Mouse (Mus musculus) stomach, embryonic 15.5 days (tissue): ENCODE data around the gene Cd68. TPM values are rescaled to one million over a fixed set of nuclear protein-coding genes. Genes with fewer than 3 reads are reported as not detected.

ENCODE experiments used
- ATAC-seq: fragments of 200-750 bp; cut with Nextera tagmentation; 2 replicates; pipeline ENCODE4 v1.8.0; 2017; ENCODE audit warnings: low read depth, moderate number of reproducible peaks, moderate TSS enrichment; ENCODE audit not compliant: insufficient read depth, low FRiP score
- H3K27ac ChIP-seq: fragments of 300-500 bp; sonication (generic); 2 replicates; pipeline ENCODE4 v1.5.1; 2015; ENCODE audit warnings: mild to moderate bottlenecking, inconsistent platforms
- H3K27me3 ChIP-seq: fragments of 300-500 bp; sonication (generic); replicated peaks from 2 replicates; pipeline ENCODE4 v1.6.1; 2015; ENCODE audit warnings: inconsistent platforms
- H3K36me3 ChIP-seq: fragments of 300-500 bp; sonication (generic); 2 replicates; pipeline ENCODE4 v1.6.1; 2015; ENCODE audit warnings: inconsistent platforms
- H3K4me1 ChIP-seq: fragments of 300-500 bp; sonication (generic); 2 replicates; pipeline ENCODE4 v1.6.1; 2015; ENCODE audit warnings: inconsistent platforms
- H3K4me2 ChIP-seq: fragments of 300-500 bp; sonication (generic); 2 replicates; pipeline ENCODE4 v1.6.1; 2015; ENCODE audit warnings: mild to moderate bottlenecking, inconsistent platforms
- H3K4me3 ChIP-seq: fragments of 300-500 bp; sonication (generic); replicated peaks from 2 replicates; pipeline ENCODE4 v1.5.1; 2015; ENCODE audit warnings: inconsistent platforms
- H3K9ac ChIP-seq: fragments of 300-500 bp; sonication (generic); 2 replicates; pipeline ENCODE4 v1.6.1; 2015; ENCODE audit warnings: inconsistent platforms
- H3K9me3 ChIP-seq: fragments of 300-500 bp; sonication (generic); 2 replicates; pipeline ENCODE4 v1.6.1; 2016; ENCODE audit warnings: inconsistent platforms
- WGBS: fragments of 180-500 bp; shearing (Covaris S2); methylation state at CpG from one replicate; pipeline ENCODE4 v1.1.7; 2015; 5-methylcytosine and 5-hydroxymethylcytosine counted together
- polyA plus RNA-seq: library from polyadenylated mRNA; unstranded; fragments of >200 nt; fragmentation: Nextera tagmentation; extraction: Ambion mirVana; gene quantifications from 2 replicates; pipeline ENCODE4 v1.2.1, GENCODE M21; 2015

Cd68 gene
- polyA plus RNA-seq, 1 experiment from 2014 or later = 16.3 TPM

DNA sequence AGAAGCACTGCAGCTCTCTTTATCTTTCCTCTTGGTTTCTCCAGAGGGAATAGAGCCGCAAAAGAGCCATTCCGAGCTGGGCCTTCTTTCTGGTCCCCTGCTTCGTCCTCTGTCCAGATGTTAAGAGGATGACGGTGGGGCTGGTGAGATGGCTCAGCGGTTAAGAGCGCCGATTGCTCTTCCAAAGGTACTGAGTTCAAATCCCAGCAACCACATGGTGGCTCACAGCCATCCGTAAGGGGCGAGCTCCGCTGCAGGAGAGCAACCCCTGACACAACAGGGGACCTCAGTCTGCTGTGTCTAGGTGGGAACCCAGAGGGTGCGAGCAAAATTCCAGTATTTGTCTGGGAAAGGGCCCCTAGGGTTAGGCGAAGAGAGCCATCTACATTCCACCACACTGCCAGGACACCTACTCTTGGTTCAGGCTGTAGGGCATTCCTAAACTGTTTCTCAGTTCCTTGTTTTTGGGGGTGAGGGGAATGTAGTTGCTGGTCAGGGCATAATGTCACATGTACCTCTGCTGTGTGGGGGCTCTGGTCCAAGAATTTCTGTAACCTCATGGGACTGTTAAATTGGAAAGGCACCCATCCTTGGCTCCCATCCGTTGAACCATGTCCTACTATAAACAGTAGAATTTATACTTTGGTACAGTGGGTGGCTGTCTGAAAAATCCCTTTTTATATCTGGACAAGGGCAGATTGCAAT is 2.8 kb downstream of the Cd68 start:
- WGBS = 59% methylated on average over 13 of the region's 13 CpGs
- no peaks in the 10 kb centered on the region for H3K27me3 ChIP-seq
- no peaks in the 10 kb centered on the region for H3K9me3 ChIP-seq
- peak overlapping the region; percentile 55 for H3K4me2 ChIP-seq
- peak overlapping the region; percentile 98 for H3K27ac ChIP-seq
- no peak for ATAC-seq
- H3K9ac ChIP-seq = peak overlapping the region; percentile 18; the same call in 1 of the 2 replicates
- H3K36me3 ChIP-seq = peaks cover 46% of the 10 kb centered on the region
- peak overlapping the region; percentile 61 for H3K4me3 ChIP-seq
- peaks cover 15% of the 10 kb centered on the region for H3K4me1 ChIP-seq

DNA sequence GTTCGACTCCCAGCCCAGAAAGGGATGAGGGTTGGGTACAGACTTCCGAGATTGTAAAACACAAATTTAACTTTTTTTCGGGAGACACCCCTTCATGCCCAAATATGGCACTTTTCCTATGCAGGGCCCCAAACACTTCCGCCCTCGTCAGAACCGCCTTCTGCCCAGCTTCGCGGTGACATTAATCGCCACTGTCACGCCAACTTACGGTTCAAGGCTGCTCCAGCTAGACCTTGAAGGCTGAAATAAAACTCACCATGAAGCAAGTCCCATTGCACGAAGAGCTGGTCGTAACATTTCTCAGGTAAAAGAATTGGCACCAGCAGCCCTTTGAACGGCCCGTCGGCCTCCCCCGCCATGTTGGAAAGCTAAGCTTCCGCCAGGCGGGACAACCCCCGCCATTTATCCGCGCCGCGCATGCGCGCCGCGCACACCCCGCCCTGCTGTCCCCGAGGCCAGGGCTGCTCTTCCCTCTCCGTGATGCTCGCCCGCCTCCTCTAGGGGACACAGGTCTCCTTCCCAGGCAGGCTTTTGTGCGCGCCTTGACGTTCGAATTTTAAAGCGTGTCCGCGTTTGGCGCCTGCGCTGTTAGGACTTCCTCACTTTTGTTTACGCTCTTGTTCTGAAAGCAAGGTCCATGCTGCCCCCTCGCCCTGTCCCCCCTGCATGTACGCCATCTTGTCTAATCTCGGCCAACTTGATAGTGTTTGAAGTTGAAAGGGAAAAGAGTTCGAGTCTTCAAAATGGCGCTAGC is 3.6 kb downstream of the Cd68 start, which contains the start of gene Mpdu1:
Gene Mpdu1, minus strand, starts transcription at position 430 of the 754 bp plus-strand sequence.
- no peaks in the 10 kb centered on the region for H3K9me3 ChIP-seq
- under 1% methylated on average over 48 of the region's 48 CpGs for WGBS
- peak; percentile 96 for ATAC-seq
- H3K9ac ChIP-seq = peak within 1 kb of the TSS; percentile 50
- H3K27ac ChIP-seq = peak within 1 kb of the TSS; percentile 98
- H3K4me1 ChIP-seq = peaks cover 15% of the 10 kb centered on the region
- peak within 1 kb of the TSS; percentile 55 for H3K4me2 ChIP-seq
- peaks cover 39% of the 10 kb centered on the region for H3K36me3 ChIP-seq
- H3K27me3 ChIP-seq = no peaks in the 10 kb centered on the region
- H3K4me3 ChIP-seq = peak within 1 kb of the TSS; percentile 61

DNA sequence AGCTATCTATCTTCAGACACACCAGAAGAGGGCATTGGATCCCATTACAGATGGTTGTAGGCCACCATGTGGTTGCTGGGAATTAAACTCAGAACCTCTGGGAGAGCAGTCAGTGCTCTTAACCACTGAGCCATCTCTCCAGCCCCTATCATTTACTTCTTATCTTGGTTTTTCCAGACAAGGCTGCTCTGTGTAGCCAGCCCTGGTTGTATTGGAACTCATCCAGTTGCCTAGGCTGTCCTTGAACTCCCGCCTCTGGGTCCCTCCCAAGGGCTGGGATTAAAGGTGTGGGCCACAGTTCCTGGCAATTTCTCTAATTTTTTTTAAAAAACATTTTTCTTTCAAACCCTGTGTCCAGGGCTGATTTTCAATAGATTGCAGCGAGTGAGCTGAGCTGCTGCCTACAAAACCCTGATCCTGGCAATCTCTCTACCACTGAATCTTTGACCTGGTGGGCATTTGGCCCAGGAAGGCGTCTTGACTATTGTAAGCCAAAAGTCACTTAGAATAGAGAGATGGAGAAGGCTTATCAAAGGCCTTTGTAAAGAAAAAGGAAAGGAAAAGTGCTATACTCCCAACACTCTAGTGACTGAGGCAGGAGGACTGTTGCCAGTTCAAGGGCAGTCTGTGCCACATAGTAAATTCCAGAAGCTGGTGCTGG is 4.6 kb downstream of the Cd68 start:
- H3K4me2 ChIP-seq = peak overlapping the region; percentile 55
- H3K27ac ChIP-seq = peak overlapping the region; percentile 98
- H3K4me3 ChIP-seq = peak overlapping the region; percentile 61
- peaks cover 18% of the 10 kb centered on the region for H3K4me1 ChIP-seq
- no peaks in the 10 kb centered on the region for H3K27me3 ChIP-seq
- no peaks in the 10 kb centered on the region for H3K9me3 ChIP-seq
- H3K9ac ChIP-seq = peak overlapping the region; percentile 50
- peaks cover 43% of the 10 kb centered on the region for H3K36me3 ChIP-seq
- no peak for ATAC-seq
- 70% methylated on average over 3 of the region's 3 CpGs for WGBS

GRCm38 (mm10) chr11:69657462-69657881 is 8.5 kb downstream of the Cd68 start:
- H3K4me3 ChIP-seq = no peak overlapping the region
- H3K36me3 ChIP-seq = peaks cover 28% of the 10 kb centered on the region
- H3K4me2 ChIP-seq = no peak overlapping the region
- H3K9ac ChIP-seq = no peak overlapping the region
- no peak for ATAC-seq
- no peaks in the 10 kb centered on the region for H3K9me3 ChIP-seq
- H3K27ac ChIP-seq = peak overlapping the region; percentile 0; the same call in 1 of the 2 replicates
- peaks cover 27% of the 10 kb centered on the region for H3K4me1 ChIP-seq
- no peaks in the 10 kb centered on the region for H3K27me3 ChIP-seq
- WGBS = 79% methylated on average over 15 of the region's 15 CpGs

DNA sequence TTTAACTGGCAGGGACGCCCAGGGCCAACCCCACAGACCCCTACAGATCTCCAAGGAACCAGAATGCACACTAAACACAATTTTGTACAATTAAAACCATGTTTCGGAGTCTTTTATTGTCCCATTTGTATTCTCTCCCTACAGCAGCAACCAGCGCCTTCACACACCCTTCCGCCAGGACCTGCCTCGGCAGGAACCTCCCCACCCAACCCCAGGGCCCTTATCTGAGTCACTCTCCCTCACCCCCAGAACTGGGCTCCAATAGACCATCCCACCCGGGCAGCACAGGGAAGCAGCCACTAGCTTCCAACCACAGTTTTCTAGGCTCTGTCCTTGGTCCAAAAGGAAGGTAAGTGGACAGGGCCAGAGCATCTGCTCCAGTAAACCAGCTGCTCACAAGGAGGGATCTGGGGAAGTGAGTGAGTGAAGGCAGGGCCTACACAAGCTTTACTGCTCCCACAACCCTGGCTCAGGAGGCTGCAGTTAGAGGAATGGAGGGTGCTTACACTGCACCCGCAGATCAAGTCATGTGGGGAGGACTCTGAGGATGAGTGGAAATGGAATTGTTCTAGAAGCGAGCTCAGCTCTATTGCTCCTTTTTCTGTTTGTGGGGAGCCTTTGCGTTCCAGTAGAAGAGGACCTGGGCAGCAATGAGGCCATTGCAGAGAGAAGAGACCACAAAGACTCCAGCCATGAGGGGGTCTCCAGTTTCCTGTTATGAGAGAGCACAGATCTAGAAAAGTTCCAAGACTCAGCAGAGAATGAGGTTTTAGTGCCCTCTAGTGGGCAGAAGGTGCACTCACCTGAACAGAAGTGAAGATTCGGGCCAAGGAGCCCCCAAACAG is 9.1 kb downstream of the Cd68 start:
- Histone ChIP-seq H3K9ac (peak overlapping the region; percentile 4; the same call in 1 of the 2 replicates), H3K27ac (peak overlapping the region; percentile 86), H3K9me3 (no peaks in the 10 kb centered on the region), H3K4me2 (peak overlapping the region; percentile 40), H3K4me1 (peaks cover 27% of the 10 kb centered on the region), H3K27me3 (no peaks in the 10 kb centered on the region), H3K4me3 (peak overlapping the region; percentile 13; the same call in 1 of the 2 replicates), H3K36me3 (peaks cover 34% of the 10 kb centered on the region)
- 67% methylated on average over 10 of the region's 10 CpGs for WGBS
- no peak for ATAC-seq

- Histone ChIP-seq H3K4me3 (peak overlapping the region; percentile 22; the same call in 1 of the 2 replicates), H3K9ac (peak overlapping the region; percentile 5; the same call in 1 of the 2 replicates), H3K36me3 (peaks cover 39% of the 10 kb centered on the region), H3K27me3 (no peaks in the 10 kb centered on the region), H3K9me3 (no peaks in the 10 kb centered on the region), H3K4me2 (peak overlapping the region; percentile 40), H3K4me1 (peaks cover 20% of the 10 kb centered on the region), H3K27ac (peak overlapping the region; percentile 86)
- no peak for ATAC-seq
- WGBS = 76% methylated on average over 5 of the region's 5 CpGs
Measured at GRCm38 (mm10) chr11:69656065-69656455, 9.9 kb downstream of the Cd68 start.

DNA sequence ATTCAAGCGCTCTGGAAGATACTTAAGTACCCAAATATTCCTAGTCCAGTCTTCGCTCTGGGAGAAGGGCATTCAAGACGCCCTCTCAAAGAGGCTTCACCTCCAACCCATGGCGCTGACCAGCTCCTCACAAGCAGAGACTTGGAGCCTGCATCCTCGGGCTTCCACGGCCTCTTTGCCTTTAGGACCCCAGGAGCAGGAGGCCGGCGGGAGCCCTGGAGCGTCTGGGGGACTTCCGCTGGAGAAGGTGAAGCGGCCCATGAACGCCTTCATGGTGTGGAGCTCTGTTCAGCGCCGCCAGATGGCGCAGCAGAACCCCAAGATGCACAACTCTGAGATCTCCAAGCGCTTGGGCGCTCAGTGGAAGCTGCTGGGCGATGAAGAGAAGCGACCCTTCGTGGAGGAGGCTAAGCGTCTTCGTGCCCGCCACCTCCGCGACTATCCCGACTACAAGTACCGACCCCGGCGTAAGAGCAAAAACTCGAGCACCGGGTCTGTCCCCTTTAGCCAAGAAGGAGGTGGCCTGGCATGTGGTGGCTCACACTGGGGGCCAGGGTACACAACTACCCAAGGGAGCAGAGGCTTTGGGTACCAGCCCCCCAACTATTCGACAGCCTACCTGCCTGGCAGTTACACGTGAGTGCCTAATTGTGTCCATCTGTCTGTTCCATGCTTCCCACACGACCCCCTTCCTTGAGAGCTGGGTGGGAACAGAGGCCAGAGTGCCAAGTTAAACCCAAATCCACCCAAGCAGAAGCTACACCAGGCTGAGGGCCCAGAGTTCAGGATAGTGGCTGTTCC is 10.5 kb downstream of the Cd68 start, which contains the start of gene Sox15:
Gene Sox15, plus strand, starts transcription at position 51 of the 801 bp plus-strand sequence.
- 21% methylated on average over 34 of the region's 34 CpGs for WGBS
- Histone ChIP-seq H3K27ac (peak within 1 kb of the TSS; percentile 86), H3K4me1 (peaks cover 20% of the 10 kb centered on the region), H3K4me3 (peak within 1 kb of the TSS; percentile 22), H3K9ac (peak within 1 kb of the TSS; percentile 5; the same call in 1 of the 2 replicates), H3K4me2 (peak within 1 kb of the TSS; percentile 40), H3K9me3 (no peaks in the 10 kb centered on the region), H3K27me3 (no peaks in the 10 kb centered on the region), H3K36me3 (peaks cover 45% of the 10 kb centered on the region)
- peak; percentile 65; the same call in 1 of the 2 replicates for ATAC-seq

DNA sequence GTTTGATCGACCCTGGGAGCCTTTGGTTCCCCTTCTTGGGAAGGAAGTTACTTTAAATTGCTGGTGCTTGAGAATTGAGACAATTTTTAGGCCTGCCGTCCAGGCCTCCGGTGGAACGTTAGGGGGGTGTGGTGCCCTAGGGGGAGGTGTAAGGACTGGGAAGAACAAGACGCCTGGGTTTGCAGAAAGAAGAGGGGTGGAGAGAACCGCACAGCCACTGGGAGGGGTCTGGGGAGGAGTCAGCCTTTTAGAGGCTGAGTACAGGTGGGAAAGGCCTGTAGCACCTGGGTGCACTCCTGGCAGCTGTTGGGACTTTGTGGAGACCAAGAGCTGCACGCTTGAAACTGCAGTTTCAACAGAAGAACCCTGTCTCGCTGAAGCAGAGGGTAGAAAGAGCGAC is 11.2 kb downstream of the Cd68 start:
- Histone ChIP-seq H3K4me2 (peak overlapping the region; percentile 40; the same call in 1 of the 2 replicates), H3K9ac (no peak overlapping the region), H3K9me3 (no peaks in the 10 kb centered on the region), H3K27ac (peak overlapping the region; percentile 86), H3K27me3 (no peaks in the 10 kb centered on the region), H3K36me3 (peaks cover 52% of the 10 kb centered on the region), H3K4me3 (peak overlapping the region; percentile 22; the same call in 1 of the 2 replicates), H3K4me1 (peaks cover 20% of the 10 kb centered on the region)
- ATAC-seq = 0 out of 2 replicates have a peak, but pooled peaks have one; percentile 18
- 34% methylated on average over 9 of the region's 9 CpGs for WGBS

DNA sequence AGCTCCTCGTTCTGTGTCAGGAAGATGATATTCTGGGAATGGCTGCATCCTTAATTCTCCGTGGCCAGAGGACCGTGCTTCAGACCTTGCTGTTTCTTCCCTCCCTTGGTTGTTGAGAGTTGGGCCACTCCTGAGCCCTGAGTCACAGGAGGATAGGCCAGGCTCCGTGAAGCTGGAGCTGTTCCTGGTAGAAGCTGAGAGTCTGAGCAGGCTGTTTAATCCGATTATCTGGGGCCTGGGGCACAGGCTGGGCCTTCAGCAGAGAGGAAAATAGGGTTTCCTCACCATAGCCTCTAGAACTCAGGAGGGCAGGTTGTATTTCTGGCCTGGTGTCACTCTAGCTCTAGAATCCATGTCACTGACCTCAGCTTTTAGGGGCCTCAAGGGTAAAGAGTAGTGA is 12.6 kb downstream of the Cd68 start:
- no peak for ATAC-seq
- no peak overlapping the region for H3K9ac ChIP-seq
- 69% methylated on average over 5 of the region's 5 CpGs for WGBS
- H3K4me3 ChIP-seq = no peak overlapping the region
- H3K27me3 ChIP-seq = no peaks in the 10 kb centered on the region
- H3K4me2 ChIP-seq = no peak overlapping the region
- no peak overlapping the region for H3K27ac ChIP-seq
- peaks cover 56% of the 10 kb centered on the region for H3K36me3 ChIP-seq
- H3K9me3 ChIP-seq = no peaks in the 10 kb centered on the region
- H3K4me1 ChIP-seq = peaks cover 20% of the 10 kb centered on the region

DNA sequence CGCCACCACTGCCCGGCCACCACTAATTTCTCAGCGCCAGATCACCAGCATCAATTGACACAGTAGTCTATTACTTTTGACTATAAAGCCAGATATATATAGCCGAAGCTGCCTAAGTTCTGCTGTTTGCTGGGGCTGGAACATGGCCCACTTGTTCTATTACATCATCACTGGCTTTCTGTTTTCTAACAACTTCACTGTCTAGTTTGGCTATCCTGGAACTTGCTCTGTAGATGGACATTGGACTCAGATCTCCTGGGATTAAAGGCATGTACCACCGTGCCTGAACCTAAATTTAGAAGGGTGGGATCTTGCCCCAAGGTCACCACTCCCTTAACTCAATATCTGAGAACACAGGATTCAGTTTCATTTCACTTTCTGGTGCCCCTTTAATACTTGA is 20.1 kb downstream of the Cd68 start:
- no peaks in the 10 kb centered on the region for H3K4me1 ChIP-seq
- H3K4me3 ChIP-seq = no peak overlapping the region
- no peak for ATAC-seq
- H3K27me3 ChIP-seq = no peaks in the 10 kb centered on the region
- no peak overlapping the region for H3K9ac ChIP-seq
- H3K4me2 ChIP-seq = no peak overlapping the region
- no peak overlapping the region for H3K27ac ChIP-seq
- no peaks in the 10 kb centered on the region for H3K9me3 ChIP-seq
- 89% methylated on average over 5 of the region's 5 CpGs for WGBS
- peaks cover 72% of the 10 kb centered on the region for H3K36me3 ChIP-seq
